Mouse (Mus musculus) mouse trophoblast stem cell (cell line): ENCODE measurements around the gene Tsc22d1.

Experiments
- in situ Hi-C, 2 experiments: fragments of 300-500 bp; cut with MseI, MboI; formaldehyde crosslinking; loops; 2 replicates in 1 of 2; 3 replicates in 1 of 2; pipeline ENCODE4 v1.15.1; 2025

Gene Tsc22d1

GRCm38 (mm10) chr14:76414862-76415780, at the start of gene Tsc22d1:
Gene Tsc22d1, plus strand, starts transcription at chr14:76414961.
- in situ Hi-C loops = no loop called here

- in situ Hi-C loops = no loop called here
These were observed 41.1 kb upstream of the Tsc22d1 start for GRCm38 (mm10) chr14:76373638-76374037.

GRCm38 (mm10) chr14:76374601-76375000, 40.2 kb upstream of the Tsc22d1 start:
- in situ Hi-C loops = no loop called here

- in situ Hi-C loops = no loop called here
These were observed 38.2 kb upstream of the Tsc22d1 start for GRCm38 (mm10) chr14:76376561-76376960.

GRCm38 (mm10) chr14:76379411-76379810, 35.4 kb upstream of the Tsc22d1 start:
- in situ Hi-C loops = no loop called here

- in situ Hi-C loops = no loop called here
These were observed 26.7 kb upstream of the Tsc22d1 start for GRCm38 (mm10) chr14:76388025-76388424.

GRCm38 (mm10) chr14:76398251-76398650, 16.5 kb upstream of the Tsc22d1 start:
- in situ Hi-C loops = no loop called here

- in situ Hi-C loops = no loop called here
These were observed 12.2 kb upstream of the Tsc22d1 start for GRCm38 (mm10) chr14:76402574-76402973.

- in situ Hi-C loops = no loop called here
These were observed 5.7 kb upstream of the Tsc22d1 start for GRCm38 (mm10) chr14:76409111-76409510.

- in situ Hi-C loops = no loop called here
These were observed 1.0 kb upstream of the Tsc22d1 start for GRCm38 (mm10) chr14:76413773-76414121.

- in situ Hi-C loops = no loop called here
These were observed 469 bp upstream of the Tsc22d1 start for GRCm38 (mm10) chr14:76414122-76414861.

- in situ Hi-C loops = no loop called here
These were observed 1.1 kb downstream of the Tsc22d1 start for GRCm38 (mm10) chr14:76415781-76416301.

GRCm38 (mm10) chr14:76416366-76417040, 1.7 kb downstream of the Tsc22d1 start:
- in situ Hi-C loops = no loop called here

- in situ Hi-C loops = no loop called here
These were observed 2.6 kb downstream of the Tsc22d1 start for GRCm38 (mm10) chr14:76417346-76417745.

GRCm38 (mm10) chr14:76420726-76421125, 6.0 kb downstream of the Tsc22d1 start:
- in situ Hi-C loops = no loop called here

GRCm38 (mm10) chr14:76421162-76421561, 6.4 kb downstream of the Tsc22d1 start:
- in situ Hi-C loops = no loop called here

GRCm38 (mm10) chr14:76425422-76425821, 10.7 kb downstream of the Tsc22d1 start:
- in situ Hi-C loops = no loop called here

GRCm38 (mm10) chr14:76425986-76426530, 11.3 kb downstream of the Tsc22d1 start:
- in situ Hi-C loops = no loop called here

- in situ Hi-C loops = no loop called here
These were observed 14.1 kb downstream of the Tsc22d1 start for GRCm38 (mm10) chr14:76428855-76429254.

- in situ Hi-C loops = no loop called here
These were observed 17.2 kb downstream of the Tsc22d1 start for GRCm38 (mm10) chr14:76431918-76432317.

GRCm38 (mm10) chr14:76432369-76432768, 17.6 kb downstream of the Tsc22d1 start:
- in situ Hi-C loops = no loop called here

- in situ Hi-C loops = no loop called here
These were observed 18.1 kb downstream of the Tsc22d1 start for GRCm38 (mm10) chr14:76432816-76433215.
